Mouse (Mus musculus) CD4-positive, CD25-positive, alpha-beta regulatory T cell, adult 2 months (primary cell): ENCODE measurements around the gene Armc10.
"Not testable (repeated sequence)": the region's sequence is repeated elsewhere in the genome, so short reads cannot be mapped to it uniquely, and the experiment has no call there.

Experiments used
- DNase-seq: peaks from one replicate; pipeline ENCODE4 v3.0.0-alpha.2; 2012; ENCODE audit warnings: low read depth, low spot score

Gene Armc10

DNA sequence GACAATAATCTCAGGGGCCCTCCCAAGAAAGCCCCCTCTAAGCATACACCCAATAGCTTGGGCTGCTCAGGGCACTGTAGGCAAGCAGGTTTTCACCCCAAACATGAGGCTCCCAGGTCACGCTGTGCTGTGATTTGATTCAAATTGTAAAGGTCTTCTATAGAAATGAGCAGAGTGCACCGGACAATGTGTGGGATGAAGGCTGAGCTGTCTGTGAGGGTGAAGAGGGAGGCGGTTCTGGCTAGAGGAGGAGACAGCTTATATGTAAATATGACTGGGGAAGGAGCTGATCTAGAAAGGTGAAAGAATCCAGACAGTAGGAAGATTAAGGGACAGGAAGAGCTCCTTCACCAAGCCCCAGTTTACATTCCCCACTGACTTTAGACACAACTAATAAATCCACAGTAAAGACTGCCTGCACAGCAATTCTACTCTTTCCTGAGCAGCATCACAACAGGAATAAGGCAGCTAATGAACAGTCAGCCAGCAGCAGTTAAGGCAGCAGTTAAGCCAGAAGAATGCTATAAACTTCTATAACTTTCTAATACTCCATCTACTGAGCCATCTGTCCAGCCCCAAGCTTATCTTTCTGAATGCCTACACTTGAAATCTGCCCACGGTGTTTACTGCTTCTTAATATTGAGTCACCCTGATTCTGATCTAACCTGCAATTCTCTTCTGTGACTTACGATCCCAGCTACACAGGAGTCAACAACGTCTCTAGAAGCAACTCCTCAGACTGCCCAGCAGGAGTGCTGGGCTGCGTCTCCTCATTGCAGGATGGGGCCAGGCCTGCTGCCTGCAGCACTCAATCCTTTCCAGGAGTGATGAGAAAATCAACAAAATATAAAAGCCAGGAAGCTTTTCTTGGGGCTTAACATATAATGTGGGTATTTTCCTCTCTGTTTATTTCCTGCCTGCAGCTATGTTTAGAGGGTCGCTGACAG lies 21.9 kb downstream of the Armc10 start:
- no peak for DNase-seq

- DNase-seq, result no peak
These were observed 23.7 kb downstream of the Armc10 start for GRCm38 (mm10) chr5:21669307-21669706.

GRCm38 (mm10) chr5:21672812-21673635 lies 27.4 kb downstream of the Armc10 start:
- peak; percentile 68 for DNase-seq

DNA sequence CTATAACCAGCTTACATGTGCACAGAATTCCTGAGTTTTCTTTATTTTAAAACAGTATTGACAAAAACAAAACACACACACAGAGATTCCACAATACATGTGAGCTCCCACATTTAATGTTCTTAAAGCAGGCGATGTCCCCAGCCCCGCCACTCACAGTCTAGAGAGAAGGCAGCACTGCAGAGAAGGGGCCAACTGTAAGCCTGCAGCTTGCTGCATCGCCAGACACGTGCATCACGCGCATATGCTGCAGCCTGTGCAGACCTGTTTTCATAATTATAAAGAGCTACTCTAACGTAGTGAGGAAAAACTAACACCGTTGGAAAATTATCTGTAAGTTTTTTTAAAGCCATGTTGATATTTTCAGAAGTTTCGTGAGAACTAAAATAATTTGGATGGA lies 28.1 kb downstream of the Armc10 start:
- peak; percentile 10 for DNase-seq

GRCm38 (mm10) chr5:21675019-21675418 lies 29.4 kb downstream of the Armc10 start:
- DNase-seq, result no peak

GRCm38 (mm10) chr5:21675494-21675893 lies 29.9 kb downstream of the Armc10 start:
- DNase-seq, result no peak

DNA sequence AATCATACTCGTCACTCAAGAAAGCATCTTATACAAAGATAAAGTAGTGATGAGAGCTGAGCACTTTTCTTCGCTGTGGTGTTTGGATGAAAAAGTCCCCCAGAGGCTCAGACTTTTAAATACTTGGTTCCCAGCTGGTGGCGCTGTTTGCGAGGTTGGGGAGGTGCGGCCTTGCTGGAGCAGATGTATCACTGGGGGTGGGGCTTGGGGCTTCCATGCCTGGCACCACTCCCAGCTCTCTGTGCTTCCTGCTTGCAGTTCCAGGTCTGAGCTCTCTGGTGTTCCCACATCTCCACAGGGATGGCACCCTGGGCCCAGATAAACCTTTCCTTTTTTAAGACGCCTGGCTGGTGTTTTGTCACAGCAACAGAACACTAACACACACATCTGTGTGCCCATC lies 32.3 kb downstream of the Armc10 start:
- no peak for DNase-seq

DNA sequence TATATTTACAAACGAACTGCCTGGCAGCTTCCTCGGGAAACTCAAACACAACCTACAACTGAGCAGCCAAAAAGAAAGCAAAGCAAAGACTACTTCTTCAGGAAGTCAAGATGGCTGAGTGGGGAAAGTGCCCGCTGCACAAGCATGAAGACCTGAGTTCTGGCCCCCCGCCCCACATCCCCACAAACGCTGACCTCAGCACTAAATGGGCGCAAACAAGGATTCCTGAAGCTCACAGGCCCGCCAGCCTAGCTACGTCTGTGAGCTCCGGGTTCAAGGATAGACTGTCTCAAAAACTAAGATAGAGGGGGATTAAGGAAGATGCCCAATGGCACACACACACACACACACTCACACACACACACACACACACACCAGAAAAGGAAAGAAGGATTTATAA lies 32.8 kb downstream of the Armc10 start:
- no peak for DNase-seq

DNA sequence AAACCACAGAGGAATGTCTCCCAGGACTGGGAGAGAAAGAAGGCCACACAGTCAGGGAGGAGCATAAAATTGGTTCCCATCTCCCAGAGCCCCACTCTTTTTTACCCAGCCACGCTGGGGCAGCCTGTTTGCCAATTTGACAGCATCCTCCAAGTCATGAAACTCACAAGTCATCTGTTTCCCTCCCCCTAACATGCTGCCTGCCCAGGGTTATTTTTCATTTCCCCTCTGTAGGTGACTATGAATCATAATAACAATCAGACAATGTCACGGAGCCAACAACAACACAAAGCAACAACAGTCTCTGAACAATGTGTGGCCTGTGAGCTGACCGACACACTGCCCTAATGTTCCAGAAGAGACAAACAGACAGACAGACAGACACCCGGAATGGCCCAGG lies 34.4 kb downstream of the Armc10 start:
- no peak for DNase-seq

DNA sequence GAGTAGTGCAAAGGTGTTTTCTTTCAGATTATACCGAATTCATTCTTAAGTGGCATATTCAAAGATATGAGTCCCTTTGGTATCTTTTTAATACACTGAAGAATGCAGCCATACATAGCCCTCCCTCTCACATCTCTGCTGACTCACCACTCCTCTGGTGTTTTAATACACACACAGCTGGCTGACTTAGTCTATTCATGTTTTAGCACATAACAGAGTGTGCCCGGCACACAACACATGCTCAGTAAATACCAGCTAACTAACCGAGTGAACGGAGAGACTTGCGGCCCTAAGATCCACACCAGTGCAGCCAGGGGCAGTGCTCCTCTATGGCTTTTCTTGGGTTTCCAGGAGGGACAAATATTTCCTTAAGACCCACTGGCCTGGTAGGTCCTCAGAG lies 35.3 kb downstream of the Armc10 start:
- no peak for DNase-seq

DNA sequence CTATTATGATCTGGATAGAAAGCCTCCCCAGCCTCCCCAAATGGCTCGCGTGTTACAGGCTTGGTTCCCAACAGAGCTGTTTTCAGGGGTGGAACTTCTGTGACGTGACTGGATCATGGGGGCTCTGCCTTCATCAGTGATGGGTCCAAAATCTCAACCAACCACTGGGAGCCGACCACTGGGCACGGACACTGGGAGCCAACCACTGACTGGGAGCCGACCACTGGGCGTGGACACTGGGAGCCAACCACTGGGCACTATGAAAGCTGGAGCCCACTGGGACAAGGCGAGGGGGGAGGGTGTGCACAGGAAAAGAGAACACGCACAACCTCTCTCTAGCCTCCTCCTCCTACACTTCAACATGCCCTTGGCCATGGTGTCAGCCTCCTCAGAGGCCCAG lies 38.2 kb downstream of the Armc10 start:
- no peak for DNase-seq

- no peak for DNase-seq
These were observed 39.4 kb downstream of the Armc10 start for GRCm38 (mm10) chr5:21685001-21685400.

GRCm38 (mm10) chr5:21687042-21687441 lies 41.4 kb downstream of the Armc10 start:
- DNase-seq, result no peak

DNA sequence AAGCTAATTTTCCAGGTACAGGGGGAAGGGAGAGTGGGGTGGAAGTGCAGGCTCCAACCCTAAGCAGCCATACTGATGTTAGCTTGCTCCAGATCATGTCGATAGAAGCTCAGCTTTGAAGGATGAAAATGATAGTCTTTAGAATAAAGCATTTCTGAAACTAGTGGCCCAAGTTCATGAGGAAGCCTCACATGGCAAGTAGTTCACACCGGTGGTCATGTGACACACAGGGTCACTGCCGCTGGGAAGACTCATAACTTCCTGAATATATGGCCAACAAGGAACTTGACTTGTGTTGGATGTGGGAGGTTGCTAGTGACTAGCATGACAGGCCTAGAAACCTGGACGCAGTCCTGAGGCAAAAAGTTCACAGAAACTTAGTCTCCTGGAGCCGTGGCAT lies 46.6 kb downstream of the Armc10 start:
- DNase-seq, result no peak

- DNase-seq, result no peak
These were observed 47.8 kb downstream of the Armc10 start for GRCm38 (mm10) chr5:21693372-21693870.

DNA sequence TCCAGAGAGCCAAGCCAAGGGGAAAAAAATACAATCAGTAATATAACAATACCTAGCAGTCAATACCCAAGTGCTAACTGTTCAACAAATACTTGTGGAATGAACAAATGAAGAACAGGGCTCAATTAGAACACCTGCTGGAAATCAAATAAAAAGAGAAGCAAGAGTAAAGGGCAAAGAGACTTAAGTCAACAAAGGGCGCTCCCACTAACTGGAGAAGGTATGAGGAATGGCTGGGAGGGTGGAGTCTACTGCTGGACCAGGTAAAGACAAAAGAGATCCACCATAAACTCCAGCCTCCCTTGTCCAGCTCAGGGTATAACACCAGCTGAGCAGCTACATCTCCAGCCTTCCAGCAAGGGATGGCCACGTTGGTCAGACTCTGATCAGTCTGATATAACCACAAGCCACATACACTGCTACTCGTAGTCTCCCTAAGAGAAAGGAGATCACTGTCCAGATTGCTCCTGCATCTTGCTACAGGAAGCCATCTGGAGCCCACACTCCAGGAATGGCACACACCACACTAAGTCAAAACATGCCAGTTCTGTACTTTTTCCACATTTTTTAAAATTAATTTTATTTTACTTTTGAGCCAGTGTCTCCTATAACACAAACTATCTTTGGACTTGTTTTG lies 49.4 kb downstream of the Armc10 start:
- DNase-seq, result no peak

GRCm38 (mm10) chr5:21699555-21699954 lies 53.9 kb downstream of the Armc10 start:
- not testable (repeated sequence) for DNase-seq

GRCm38 (mm10) chr5:21700272-21700821 lies 54.7 kb downstream of the Armc10 start:
- no peak for DNase-seq

DNA sequence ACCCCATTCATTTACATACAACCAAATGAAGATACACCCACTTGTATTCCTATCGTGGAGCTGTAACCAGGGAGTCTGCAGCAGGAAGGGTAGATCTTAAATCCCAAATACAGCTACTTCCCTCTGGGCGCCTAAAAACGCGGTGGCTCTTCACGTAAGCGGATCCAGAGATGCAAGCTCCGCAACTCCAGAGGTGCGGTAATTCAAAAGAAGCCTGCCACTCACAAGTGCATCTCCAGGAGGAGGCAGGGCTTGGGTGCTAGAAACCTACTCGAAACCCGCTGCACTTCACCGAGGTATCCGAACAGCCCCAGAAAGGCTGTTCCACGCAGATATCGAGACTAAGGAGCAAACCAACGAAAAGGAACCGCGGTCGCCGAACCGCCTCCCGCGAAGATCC lies 55.3 kb downstream of the Armc10 start:
- no peak for DNase-seq

DNA sequence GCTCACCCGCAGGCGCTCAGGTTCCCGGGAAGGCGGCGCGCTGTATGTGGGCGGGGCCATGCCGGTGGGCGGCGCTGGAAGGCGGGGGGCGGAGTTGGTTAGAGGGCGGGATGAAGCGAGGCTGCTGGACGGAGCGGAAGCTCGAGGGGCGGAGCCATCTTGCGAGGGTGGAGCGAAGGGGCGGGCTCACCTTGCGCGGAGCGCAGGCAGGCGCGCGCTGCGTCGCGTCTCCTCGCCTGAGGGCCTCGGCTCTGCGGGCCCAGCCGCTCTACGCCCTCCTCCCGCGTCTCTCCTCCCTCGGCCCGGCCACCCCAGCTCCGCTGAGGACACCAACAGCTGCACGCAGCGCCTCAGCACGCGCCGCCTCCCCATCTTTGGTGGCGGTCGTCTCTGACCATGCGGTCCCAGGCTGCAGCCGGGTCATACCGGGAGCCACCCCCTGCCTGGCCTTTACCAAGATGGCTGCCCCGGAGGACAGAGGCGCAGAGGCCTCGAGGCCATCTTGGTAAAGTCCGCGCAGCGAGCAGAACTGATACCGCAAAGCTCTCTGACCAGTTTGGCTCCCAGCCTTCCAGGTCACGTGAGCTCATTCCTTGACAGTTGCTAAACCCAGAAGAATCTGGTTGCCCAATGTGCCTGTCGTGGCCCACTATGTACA lies 55.9 kb downstream of the Armc10 start, which contains the start of gene Napepld:
Napepld (minus strand) TSS at position 46 of the 658 bp plus-strand sequence.
- peak; percentile 100 for DNase-seq

DNA sequence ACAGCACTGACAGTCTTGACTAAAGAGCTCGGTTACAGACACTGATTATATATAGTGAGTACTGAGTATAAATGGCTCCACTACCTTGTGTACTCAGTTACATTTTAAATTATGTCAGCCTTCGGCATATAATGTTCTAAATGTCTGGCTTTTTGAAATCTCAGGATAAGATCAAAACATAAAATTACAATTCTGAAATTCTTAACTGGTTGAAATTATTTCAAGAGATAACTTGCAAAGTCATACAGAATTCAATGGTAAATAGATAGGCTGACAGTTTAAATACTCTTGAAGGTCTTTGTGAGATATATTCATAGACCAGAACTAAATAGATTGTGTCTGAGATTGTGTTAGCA lies 56.4 kb downstream of the Armc10 start:
- no peak for DNase-seq
